In the genomic region with DNA sequence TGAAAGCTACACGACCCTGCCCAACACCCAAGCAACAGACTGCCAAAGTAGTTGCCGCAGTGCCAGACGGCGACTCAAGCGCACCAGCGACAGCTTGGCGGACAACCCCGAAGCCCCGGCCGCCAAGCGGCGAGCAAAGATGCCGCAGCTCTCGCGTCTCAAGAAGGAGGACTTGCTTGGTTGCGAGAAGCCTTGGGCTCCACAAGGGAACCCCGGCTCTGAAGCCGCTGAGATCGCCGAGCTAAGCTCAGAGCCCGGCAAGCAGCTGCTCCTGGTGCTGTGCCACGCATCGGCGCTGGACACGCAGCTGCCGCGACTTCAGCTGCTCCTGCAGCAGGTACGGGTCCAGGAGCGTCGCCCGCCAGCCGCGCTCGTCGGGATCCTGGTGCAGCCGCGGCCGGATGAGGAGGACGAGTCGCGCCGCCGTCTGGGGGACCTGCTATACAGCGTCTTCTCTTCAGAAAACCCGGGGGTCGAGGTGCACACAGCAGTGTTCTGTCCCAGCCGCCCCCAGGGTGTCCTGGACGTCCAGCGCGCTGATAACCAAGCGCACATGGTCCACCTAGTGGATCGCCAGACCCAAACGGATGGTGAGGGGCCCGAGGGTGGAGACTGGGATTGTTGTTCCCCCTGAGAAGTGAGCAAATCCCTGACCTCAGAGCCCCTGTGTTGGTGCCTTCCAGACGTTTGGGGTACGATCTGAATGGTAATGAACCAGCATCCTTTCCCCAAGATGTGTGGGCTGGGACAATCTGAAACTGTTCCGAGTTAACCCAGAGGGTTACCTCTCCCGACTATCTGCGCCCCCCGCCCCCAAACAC, we compare ENCODE assay signal across 8 mouse cellular contexts. TPM values are rescaled to one million over a fixed set of nuclear protein-coding genes. Genes with fewer than 3 reads are reported as not detected.
DNase-seq lines count a peak whose midpoint lies in the region; ATAC-seq and TF ChIP-seq lines count a peak whose summit lies in the region.

No protein-coding gene starts in this region.

- TF ChIP-seq POLR2A in kidney, adult 2 months (IDR thresholded peaks at IDR 0.05; ENCODE audit: low read depth, low read length): no peak

- H3K36me3 ChIP-seq in kidney, adult 2 months (ENCODE audit: control insufficient read depth, insufficient read depth, low read length): no peaks in the 10 kb centered on the region
- no peaks in the 10 kb centered on the region for H3K36me3 ChIP-seq in intestine, embryonic 16.5 days (ENCODE audit: control insufficient read depth, insufficient read depth, low read length)
- H3K36me3 ChIP-seq in midbrain, embryonic 16.5 days (ENCODE audit: control insufficient read depth, insufficient read depth, low read length): no peaks in the 10 kb centered on the region

- H3K4me3 ChIP-seq in kidney, adult 2 months (ENCODE audit: insufficient read depth, low read depth, low read length): peak overlapping the region; percentile 35; the same call in 1 of the 2 replicates
- peak overlapping the region; percentile 59 for H3K4me3 ChIP-seq in intestine, embryonic 16.5 days (ENCODE audit: low read length)
- H3K4me3 ChIP-seq in midbrain, embryonic 16.5 days (ENCODE audit: low read depth, low read length): peak overlapping the region; percentile 61

- H3K27me3 ChIP-seq in kidney, adult 2 months (replicated peaks; ENCODE audit: control insufficient read depth, insufficient read depth, low read length): peaks cover 2% of the 10 kb centered on the region; the same call in 1 of the 2 replicates
- peaks cover 13% of the 10 kb centered on the region; the same call in 1 of the 2 replicates for H3K27me3 ChIP-seq in intestine, embryonic 16.5 days (replicated peaks; ENCODE audit: control insufficient read depth, insufficient read depth, low read length)
- H3K27me3 ChIP-seq in midbrain, embryonic 16.5 days (ENCODE audit: control insufficient read depth, insufficient read depth, low read depth, low read length): no peaks in the 10 kb centered on the region; the same call in 1 of the 2 replicates

- 0 out of 2 replicates have a peak, but pooled peaks have one; percentile 26 for TF ChIP-seq CTCF in kidney, adult 2 months (conservative IDR thresholded peaks at IDR 0.05; ENCODE audit: insufficient read depth, insufficient read length, low read depth, low read length)

- WGBS in kidney, adult 2 months: 3% methylated on average over 60 of the region's 60 CpGs
- 3% methylated on average over 60 of the region's 60 CpGs for WGBS in intestine, embryonic 16.5 days
- WGBS in midbrain, embryonic 16.5 days: 3% methylated on average over 59 of the region's 60 CpGs

- no peaks in the 10 kb centered on the region for H3K4me1 ChIP-seq in kidney, adult 2 months (ENCODE audit: control insufficient read depth, insufficient read depth, low read length)
- 0 out of 2 replicates have a peak, but pooled peaks cover 2% of the 10 kb centered on the region for H3K4me1 ChIP-seq in intestine, embryonic 16.5 days (ENCODE audit: control insufficient read depth, insufficient read depth, low read length)
- H3K4me1 ChIP-seq in midbrain, embryonic 16.5 days (ENCODE audit: control insufficient read depth, insufficient read depth, low read length): peaks cover 3% of the 10 kb centered on the region; the same call in 1 of the 2 replicates

- peak; percentile 26 for DNase-seq in kidney, adult 2 months
- no peak for DNase-seq in kidney, adult 9 months
- peak; percentile 86 to 88 for DNase-seq in cerebellum, postnatal 14 days
- peak; percentile 73 to 74 for DNase-seq in frontal cortex, postnatal 36 days (ENCODE audit: low spot score in 2 of 2)
- peak; percentile 17 for DNase-seq in liver
- DNase-seq in thymus, postnatal 0 days (ENCODE audit: low spot score): peak; percentile 68

- H3K9ac ChIP-seq in intestine, embryonic 16.5 days (ENCODE audit: low read depth, low read length): peak overlapping the region; percentile 69
- peak overlapping the region; percentile 77 for H3K9ac ChIP-seq in midbrain, embryonic 16.5 days (ENCODE audit: low read depth, low read length)

- H3K9me3 ChIP-seq in intestine, embryonic 16.5 days (ENCODE audit: control insufficient read depth, low read length): no peaks in the 10 kb centered on the region
- no peaks in the 10 kb centered on the region for H3K9me3 ChIP-seq in midbrain, embryonic 16.5 days (replicated peaks; ENCODE audit: control insufficient read depth, low read length, poor library complexity, severe bottlenecking)

- peak; percentile 74 for ATAC-seq in intestine, embryonic 16.5 days
- peak; percentile 90 for ATAC-seq in midbrain, embryonic 16.5 days

- H3K27ac ChIP-seq in kidney, adult 2 months (ENCODE audit: insufficient read depth, low read depth, low read length): no peak overlapping the region
- no peak overlapping the region for H3K27ac ChIP-seq in intestine, embryonic 16.5 days (ENCODE audit: low read length)
- 0 out of 2 replicates have a peak overlapping the region, but pooled peaks have one; percentile 47 for H3K27ac ChIP-seq in midbrain, embryonic 16.5 days (ENCODE audit: low read length)

- peak overlapping the region; percentile 93 for H3K4me2 ChIP-seq in intestine, embryonic 16.5 days (ENCODE audit: low read depth, low read length)
- peak overlapping the region; percentile 96 for H3K4me2 ChIP-seq in midbrain, embryonic 16.5 days (ENCODE audit: low read length)

RNA-seq across cellular contexts. Expression of gene Spata3, which starts 1.8 kb away (rescaled TPM):
- 0.33 and 0.39 TPM in 2 replicates for polyA plus RNA-seq in kidney, adult 2 months (2012; rRNA removed)
- not detected in 2 replicates for polyA plus RNA-seq in intestine, embryonic 16.5 days (2015; fragmentation: Nextera tagmentation; extraction: Ambion mirVana)
- 0.55 and 0.67 TPM in 2 replicates for polyA plus RNA-seq in midbrain, embryonic 16.5 days (2015; fragmentation: Nextera tagmentation; extraction: Ambion mirVana)
- not detected in 2 replicates for polyA plus RNA-seq in thymus, postnatal 0 days (2015; fragmentation: Nextera tagmentation; extraction: Ambion mirVana)

RNA-seq across cellular contexts. Expression of gene 2810459M11Rik, which starts 27.2 kb away (rescaled TPM):
- polyA plus RNA-seq in kidney, adult 2 months (2012; rRNA removed): 0.13 and 0.20 TPM in 2 replicates
- 4.3 and 4.4 TPM in 2 replicates for polyA plus RNA-seq in intestine, embryonic 16.5 days (2015; fragmentation: Nextera tagmentation; extraction: Ambion mirVana)
- 6.8 and 10.1 TPM in 2 replicates for polyA plus RNA-seq in midbrain, embryonic 16.5 days (2015; fragmentation: Nextera tagmentation; extraction: Ambion mirVana)
- polyA plus RNA-seq in thymus, postnatal 0 days (2015; fragmentation: Nextera tagmentation; extraction: Ambion mirVana): 0.14 and 0.15 TPM in 2 replicates

RNA-seq across cellular contexts. Expression of gene Psmd1, which starts 45.7 kb away (rescaled TPM):
- 61.2 and 64.4 TPM in 2 replicates for polyA plus RNA-seq in kidney, adult 2 months (2012; rRNA removed)
- polyA plus RNA-seq in intestine, embryonic 16.5 days (2015; fragmentation: Nextera tagmentation; extraction: Ambion mirVana): 135 and 144 TPM in 2 replicates
- 198 TPM in 2 replicates for polyA plus RNA-seq in midbrain, embryonic 16.5 days (2015; fragmentation: Nextera tagmentation; extraction: Ambion mirVana)
- polyA plus RNA-seq in thymus, postnatal 0 days (2015; fragmentation: Nextera tagmentation; extraction: Ambion mirVana): 125 and 128 TPM in 2 replicates

RNA-seq across cellular contexts. Expression of gene Gpr55, which starts 57.6 kb away (rescaled TPM):
- 0.03 TPM in 1 of 2 replicates, not detected in the other for polyA plus RNA-seq in kidney, adult 2 months (2012; rRNA removed)
- 0.07 and 0.10 TPM in 2 replicates for polyA plus RNA-seq in intestine, embryonic 16.5 days (2015; fragmentation: Nextera tagmentation; extraction: Ambion mirVana)
- polyA plus RNA-seq in midbrain, embryonic 16.5 days (2015; fragmentation: Nextera tagmentation; extraction: Ambion mirVana): 0.07 and 0.13 TPM in 2 replicates
- polyA plus RNA-seq in thymus, postnatal 0 days (2015; fragmentation: Nextera tagmentation; extraction: Ambion mirVana): 0.39 and 0.58 TPM in 2 replicates
